Mouse (Mus musculus): Measurements from ENCODE around the gene Runx3.

Runx3 gene

DNA sequence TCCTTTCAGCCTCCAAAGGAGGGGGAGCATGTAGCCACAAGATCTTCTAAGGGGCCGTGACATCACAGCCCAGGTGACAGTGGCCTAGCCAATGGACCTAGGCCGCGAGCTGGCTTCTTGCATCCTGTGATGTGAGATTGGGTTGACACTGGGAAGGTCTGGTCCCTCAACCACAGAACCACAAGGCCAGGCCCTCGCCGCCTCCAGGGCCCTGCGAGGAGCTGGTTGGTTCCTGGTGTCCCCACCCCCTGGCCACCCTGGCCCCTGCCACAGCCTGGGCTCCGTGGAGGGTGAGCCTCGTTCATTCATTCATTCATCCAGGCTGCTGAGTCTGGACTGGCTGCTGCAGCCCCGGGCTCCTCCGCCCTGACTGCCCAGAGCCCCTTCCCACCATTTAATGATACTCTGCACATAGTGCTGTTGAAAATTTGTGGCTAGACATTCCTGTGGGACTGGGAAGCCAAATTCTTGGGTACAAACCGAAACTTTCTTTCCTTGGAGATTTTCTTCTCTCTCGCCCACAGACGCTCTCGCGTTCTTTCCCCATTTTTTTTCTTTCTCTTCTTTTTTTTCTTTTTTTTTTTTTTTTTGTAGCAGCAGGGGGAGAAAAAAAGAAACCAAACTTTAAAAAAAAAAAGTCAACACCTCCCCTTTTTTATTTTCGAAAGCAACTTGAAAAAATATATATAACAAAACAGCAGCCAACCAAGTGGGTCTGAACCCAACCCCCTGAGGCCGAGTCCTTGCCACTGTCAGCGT lies at the start of gene Runx3:
Gene Runx3 (plus strand): TSS at position 311 of the 759 bp plus-strand sequence.
- no peak for DNase-seq

DNA sequence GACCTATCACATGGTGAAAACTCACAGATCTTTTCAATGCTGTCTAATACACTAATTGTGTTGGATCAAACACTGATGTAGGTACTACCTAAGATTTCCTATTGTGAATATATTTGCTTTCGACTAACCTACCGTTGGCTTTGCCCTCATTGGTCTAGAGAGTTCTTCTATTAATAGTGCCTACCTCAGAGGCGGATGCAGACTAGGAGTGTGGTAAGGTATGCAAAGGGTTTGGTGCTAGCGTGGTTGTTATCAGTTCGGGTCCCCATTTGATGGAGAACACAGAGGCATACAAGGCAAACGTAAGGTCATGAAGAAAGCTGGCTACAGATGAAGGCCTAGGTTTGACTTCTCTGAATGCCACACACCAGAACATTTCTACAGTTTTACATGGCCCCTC lies 47.8 kb upstream of the Runx3 start:
- DNase-seq: no peak

DNA sequence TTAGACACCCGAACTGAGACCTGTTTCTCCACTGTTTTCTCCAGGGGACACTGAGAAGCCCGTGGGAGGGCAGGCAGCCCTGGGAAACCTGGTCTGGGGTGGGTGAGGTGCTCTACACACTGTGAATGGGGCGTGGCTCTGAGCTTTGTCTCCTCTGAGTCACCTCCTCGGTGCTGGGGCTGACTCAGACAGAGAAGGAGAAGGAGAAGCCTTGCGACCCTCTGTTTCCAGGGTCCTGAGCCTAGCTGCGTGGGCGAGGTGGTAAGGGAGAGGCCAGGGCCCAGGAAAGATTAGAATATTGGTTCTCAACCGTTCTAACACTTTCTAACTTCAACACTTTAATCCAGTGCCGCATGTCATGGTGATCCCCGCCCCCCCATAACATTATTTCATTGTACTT lies 46.9 kb upstream of the Runx3 start:
- DNase-seq: no peak

DNA sequence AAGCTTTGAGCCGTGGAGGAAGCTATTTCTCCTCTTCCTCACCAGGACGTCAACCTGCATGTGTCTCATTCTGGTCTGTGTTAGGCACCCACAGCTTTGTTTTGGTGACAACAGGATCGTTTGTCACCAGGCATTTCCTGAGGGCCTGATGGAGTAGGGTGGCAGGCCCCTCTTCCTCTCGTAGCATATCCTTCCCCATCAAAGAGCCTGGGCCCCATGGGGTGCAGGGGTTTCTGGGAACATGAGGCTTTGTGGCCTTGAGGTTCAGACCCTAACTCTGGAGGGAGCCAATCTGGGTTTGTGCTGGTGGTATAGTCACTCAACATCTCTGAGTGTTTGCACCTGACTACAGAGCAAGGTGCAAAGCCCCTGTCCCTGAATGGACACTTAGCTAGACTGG lies 45.8 kb upstream of the Runx3 start:
- no peak for DNase-seq

DNA sequence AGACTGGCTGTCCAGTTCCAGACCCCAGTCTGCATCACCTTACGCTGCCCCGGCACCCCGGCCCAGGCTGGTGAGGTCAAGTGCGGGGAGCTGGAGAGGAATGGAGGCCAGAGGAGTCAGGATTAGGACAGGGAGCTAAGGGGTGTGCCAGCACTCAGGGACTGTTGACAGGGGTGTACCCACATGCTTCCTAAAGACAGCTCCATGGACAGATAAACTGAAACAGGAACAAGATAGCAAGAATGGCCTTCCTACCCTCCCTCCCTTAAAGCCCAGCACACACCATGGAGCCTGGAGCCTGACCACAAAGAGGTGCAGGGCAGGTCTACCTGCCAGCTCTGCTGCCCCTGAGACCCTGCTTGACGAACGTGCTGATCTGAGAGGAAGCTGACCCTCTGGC lies 45.1 kb upstream of the Runx3 start:
- no peak for DNase-seq

DNA sequence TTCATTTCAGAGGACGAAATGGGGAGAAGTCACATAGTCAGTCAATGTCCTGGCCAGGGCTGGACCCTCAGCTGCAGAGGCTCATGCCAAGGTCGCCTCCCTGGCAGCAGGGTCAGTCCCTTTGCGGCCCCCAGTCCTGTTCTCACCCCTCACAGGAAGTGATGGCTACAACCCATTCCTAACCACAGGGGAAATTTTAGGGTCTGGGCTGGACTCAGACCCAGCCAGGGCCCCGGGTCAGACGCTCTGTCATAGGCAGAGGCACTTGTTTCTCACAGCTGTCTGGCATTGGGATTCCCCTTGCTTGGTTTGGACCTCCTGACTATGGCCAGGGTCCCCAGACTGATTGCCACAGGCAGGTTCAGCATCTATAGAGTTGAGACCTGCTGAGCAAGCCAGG lies 43.8 kb upstream of the Runx3 start:
- DNase-seq: no peak

DNA sequence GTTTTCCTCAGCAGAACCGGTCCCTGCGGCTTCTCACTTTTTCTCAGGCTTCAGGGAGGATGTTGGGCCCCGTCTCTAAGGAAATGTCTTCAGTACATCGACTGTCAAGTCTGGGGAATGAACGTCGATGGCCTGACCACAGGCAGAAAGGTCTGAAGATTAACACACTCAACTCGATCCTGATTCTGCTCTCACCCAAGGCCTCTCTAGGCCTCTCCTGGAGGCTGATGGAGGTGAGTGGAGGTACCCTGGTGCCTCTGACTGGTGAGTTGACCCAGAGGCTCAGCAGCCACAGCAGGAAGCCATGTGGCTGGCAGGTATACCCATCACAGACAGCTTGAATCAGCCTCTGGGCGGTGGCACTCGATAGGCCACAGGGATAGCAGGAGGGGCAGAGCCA lies 43.3 kb upstream of the Runx3 start:
- no peak for DNase-seq

DNA sequence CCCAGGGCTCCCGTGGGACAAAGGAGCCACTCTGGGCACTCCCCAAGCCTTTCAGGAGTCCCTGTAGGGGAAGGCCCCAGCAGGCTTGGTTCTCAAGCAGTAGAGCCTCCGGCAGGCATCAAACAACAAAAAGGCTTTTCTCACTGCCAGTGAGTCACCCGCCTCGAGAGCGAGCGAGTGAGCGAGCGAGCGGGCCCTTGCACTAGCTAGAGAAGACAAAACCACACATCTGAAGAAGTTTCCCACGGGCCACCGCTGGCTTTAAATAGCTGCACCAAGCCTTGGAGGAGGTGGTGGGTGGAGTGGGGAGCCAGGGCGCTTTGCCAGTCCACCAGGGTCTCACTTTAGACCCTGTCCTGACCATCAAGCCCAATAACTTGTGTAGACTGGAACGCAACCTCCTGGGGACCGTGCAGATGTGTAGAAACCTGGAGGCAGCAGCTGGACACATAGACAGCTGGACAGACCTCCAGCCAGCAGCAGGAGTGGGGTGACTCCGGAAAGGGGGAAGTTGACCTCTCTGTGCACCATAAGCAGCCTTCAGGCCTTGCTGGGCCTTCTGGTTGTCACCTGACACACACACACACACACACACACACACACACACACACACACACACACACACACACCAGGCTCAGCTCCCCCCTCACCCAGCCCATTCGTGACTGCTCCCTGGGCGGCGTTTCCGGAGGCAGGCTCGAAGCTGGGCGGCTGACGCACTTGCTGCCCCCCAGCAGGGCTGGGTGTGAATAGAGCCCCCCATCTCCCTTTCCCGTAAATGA lies 40.4 kb upstream of the Runx3 start:
- DNase-seq: peak; percentile 22

DNA sequence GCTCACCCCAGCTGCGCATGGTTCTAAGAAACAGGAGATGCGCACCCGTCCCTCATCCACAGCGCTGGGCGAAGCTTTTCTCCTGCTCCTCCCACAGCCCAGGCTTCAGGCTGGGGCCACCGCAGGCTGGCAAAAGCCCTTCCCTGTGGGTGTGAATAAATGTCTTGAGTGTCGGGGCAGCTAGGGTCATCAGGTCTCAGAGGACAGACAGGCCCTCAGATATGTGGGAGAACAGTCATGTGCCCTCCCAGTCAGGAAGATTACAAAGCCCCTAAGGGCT lies 39.9 kb upstream of the Runx3 start:
- DNase-seq: no peak

DNA sequence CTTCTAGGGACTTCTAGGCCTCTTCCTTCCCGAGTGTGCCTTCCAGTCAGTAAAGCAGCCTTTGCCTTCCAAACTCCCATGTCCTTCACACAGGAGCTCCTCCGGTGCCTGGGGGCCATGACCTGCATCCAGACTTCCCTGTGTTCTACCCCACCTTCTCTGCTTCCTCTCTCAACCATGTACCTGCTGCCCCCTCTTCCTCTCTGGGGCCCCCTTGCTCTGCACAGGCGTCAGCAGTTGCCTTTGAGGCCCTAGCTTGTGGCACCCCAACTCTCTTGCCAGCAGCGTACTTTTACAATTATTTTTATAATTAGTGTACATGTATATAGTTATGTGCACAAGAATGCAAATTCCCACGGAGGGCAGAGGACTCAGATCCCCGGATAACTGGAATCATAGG lies 37.4 kb upstream of the Runx3 start:
- no peak for DNase-seq

DNA sequence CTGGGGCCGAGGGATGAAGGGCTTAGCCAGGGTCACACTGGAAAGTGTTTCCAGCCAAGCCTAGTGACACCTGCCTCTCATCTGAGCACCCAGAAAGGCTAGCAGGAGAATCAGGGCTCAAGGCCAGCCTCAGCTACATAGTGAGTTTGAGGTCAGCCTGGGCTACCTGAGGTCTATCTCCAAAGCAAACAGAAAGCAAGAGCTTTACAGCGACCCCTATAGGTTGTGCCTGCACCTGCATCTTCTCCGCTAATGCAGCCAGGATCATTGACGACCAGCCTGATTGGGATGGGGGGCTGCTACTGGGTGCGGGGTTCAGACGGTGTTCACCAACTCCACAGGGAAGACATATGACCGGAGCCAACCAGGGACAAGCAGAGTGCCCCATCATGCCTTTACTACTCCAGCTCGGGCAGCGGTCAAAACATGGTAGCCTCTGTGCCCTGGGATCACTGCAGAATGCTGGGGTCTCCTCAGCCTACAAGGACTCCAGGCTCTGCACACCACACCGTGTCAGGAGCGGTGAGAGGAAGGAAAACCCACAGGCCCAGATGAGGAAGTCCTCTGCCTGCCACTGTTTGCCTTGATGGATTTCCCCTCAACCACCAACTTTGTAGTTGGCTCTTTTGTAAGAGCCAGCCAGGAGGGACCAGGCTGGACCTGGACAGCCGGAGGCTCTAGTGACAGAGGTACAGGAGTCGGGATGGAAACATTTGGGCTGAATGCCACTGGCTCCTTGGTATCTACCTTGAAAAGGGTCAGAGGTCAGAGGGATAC lies 35.2 kb upstream of the Runx3 start:
- no peak for DNase-seq

DNA sequence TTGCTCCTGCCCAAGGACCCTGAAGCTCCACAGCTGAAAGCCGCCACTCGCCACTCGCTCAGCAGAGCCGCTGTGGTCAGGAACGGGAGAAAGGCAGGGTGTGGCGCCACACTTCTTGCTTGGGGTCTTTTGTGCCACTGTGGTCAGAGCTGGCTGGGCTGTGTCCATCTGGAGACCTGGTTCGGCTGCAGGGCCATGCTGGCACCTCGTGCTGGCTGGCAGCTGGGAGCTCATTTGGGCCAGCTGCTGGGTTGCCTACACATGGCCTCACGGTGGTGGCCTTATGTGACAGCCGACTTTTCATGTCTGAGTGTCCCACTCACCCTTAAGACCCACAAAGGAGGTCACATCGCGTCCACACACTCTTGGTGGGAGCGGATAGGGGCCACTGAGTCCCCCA lies 29.8 kb upstream of the Runx3 start:
- peak; percentile 31 for DNase-seq

DNA sequence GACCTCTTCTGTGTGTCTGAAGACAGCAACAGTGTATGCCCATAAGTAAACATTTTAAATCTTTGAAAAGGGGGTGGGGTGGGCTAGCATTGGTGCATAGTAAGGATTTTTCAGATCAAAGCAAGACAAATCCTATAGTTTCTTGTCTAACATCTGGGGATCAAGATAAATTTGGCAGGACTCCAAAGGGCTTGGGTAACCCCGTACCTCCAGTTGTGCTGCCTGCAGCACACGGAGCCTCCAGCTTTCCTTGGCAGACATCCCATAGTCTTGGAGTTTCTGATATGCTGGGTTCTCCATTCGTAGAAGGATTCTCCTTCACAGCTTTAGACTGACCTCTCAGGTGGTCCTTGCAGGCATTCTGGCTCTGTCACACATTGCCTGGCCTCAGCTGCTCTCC lies 27.6 kb upstream of the Runx3 start:
- no peak for DNase-seq

DNA sequence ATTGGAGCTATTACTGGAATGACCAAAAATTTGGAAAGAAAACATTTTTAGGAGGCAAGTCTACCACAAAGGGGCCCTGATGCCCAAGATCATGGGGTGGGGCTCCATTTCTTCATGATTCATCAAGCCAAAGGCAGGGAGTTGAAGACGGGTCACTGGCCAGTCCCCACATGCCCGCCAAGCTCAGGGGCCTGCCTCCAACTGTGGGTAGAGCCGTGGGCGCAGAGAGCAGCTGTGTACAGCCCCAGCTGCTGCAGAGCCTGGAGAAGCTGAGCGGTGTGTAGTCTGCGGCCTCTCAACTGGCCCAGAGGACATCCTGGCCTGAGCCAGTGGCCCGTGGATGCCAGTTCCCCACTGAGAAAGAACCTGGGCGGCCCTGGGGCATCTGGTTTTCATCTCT lies 24.8 kb upstream of the Runx3 start:
- DNase-seq: no peak

DNA sequence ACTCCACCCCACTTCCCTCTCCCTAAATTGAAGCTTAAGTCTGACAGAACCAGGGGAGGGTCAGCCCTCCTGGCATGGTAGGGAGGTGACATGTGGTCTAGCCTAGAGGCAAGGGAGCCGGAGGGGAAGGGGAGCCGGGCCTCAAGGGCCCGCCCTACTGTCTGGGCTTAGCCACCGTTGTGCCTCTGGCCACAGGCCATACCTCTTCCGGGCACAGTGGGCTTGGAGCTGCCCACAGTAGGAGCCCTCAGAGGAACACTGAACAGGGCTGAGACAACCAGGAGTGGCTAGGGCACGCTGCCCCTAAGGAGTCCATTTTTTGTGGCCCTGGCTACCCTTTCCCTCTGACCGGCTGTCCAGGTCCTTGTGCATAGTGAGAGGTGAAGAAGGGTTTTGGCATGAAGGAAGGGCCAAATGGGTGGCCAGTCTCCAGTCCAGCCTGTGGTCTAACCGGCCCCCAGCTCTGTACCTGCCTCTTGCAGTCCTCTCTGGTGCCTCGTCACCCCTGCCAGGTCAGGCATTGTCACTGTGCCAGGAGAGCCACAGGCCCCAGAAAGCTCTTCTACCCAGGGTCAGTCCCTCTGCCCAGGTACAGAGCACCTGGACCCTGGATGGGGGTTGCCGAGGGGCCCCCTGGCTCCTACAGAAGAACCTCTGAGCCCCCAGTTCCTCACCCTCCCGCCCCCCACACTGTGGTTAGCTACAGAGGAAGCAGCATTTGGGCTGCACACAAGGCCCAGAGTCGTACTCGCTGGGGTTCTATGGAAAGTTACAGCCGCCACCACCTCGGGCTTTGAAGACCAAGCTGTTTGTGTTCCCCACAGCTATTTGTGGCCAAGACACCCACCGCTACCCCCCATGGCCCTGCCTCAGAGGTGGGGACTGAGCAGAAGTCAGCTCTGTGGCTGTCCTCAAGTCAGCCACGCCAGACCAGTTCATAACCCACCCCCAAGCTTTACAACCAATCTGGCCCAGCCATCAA lies 22.3 kb upstream of the Runx3 start:
- DNase-seq: no peak

DNA sequence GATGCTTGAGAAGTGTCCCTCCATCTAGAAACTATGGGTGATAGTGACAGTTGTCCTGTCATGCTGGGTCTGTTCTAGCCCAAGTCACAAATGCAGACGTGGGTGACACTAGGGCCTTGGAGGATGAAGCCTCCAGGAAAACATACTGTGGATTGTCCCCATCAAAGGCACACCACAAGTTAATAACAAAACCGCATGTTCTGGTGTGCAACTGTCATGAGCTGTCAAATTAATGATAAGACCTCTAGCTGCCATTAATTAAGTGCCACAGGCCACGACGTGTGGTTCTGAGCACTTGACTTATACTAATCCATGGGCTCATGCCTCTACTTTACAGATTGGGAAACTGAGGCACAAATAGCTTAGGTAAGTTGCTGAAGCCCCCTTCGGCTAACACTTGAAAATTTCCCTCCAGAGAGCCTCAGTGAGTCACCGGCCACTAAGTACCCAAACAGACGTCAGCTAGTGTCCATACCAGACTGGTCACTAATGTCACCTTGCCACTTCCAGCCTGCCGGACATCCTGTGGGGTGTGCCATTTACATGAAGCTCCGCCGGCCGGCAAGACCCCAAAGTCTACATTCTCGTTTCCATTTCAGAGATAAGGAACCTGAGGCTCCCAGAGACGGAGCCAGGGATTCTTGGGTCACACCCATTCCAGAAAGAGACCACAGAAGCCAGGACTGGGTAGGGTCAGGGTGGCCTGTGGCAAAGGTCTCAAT lies 18.3 kb upstream of the Runx3 start:
- DNase-seq: no peak

DNA sequence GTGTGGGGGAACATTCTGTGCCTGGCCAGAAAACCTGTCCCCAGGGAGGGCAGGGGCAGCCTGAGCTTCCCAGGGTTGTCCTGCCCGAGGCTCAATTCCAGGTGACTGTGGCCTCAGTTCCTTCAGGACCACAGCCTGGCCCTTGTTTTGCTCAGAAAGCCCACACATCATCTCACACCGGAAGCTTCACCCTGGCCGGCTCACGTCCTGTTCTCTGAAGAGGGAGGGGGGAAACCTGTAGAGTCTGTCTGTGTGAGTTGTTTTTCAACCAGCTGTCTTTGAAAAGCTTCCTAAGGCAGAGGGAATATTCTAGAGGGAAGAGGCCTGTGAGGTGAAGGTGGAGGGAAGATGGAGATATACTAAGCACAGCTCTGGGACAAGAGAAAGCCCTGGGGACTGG lies 17.7 kb upstream of the Runx3 start:
- no peak for DNase-seq

DNA sequence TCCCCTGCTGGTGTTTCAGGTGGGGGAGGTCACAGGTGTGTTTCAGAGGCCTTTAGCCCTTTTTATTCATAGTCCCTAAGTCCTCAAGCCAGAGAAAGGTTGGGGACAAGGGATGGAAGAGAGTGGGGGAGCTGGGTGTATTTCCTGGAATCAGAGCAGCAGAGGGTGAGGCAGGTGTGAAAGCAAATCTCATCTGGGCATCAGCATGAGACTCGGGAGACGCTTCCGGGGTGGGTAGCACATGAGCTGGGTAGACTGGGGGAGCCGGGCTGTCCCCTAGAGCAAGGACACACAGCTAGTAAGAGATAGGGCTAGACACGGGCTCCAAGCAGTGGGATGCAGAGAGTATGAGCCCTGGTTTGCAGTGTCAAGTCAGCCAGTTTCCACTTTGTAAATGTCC lies 16.7 kb upstream of the Runx3 start:
- no peak for DNase-seq

DNA sequence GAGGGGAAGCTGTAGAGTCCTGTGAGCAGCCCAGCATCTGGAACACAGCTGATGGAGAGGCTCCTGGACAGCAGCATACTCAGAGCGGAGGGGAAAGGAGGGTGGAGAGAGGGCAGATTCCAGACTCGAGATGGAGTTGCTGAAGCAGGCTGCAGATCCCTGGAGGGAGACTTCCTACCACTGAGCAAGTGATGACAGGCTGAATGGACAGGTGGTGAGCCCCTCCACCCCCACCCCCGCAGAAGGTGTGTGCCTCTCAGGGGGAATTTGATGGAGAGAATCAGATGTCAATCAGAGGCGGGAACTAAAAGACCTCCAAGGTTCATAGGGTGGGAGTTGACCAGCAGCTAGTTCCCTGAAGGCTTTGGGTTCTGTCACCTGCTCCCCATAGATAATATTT lies 13.5 kb upstream of the Runx3 start:
- no peak for DNase-seq

DNA sequence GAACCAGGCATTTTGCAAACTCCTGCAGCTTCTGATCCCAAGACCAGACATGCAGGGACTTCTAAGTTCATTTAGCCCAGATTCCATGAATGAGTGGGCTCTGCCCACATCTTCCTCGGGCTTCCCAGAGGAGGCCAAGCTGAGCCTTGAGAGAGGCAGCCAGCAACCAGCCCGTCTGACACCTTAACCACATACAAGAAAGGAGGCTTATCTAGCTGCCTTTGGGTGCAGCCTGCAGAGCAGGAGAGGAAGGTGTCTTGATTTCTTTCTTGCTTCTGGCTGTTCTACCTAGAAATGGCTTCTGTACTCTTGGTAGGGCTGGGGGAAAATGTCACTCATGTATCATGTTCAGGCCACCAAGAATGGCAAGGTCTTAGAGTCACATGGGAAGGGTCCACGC lies 11.8 kb upstream of the Runx3 start:
- DNase-seq: no peak

DNA sequence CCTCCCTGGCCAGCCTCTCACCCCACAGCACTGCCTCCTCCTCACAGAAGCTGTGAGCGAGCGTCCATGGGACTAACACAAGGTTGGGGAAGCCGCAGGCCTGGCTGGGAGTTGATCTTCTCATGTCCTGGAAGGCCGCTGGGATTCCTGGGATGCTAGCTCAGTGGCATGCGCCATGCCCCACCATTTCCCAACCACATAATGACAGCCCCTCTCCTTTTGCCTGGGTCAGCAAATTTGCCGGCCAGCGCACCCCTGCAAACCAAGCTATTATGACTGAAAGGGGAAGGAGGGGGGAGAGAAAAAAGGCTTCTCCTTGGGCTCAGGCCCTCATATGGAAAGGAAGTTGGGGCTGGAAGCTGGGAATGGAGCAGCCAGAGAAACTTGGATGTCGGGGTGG lies 6.8 kb upstream of the Runx3 start:
- DNase-seq: no peak

DNA sequence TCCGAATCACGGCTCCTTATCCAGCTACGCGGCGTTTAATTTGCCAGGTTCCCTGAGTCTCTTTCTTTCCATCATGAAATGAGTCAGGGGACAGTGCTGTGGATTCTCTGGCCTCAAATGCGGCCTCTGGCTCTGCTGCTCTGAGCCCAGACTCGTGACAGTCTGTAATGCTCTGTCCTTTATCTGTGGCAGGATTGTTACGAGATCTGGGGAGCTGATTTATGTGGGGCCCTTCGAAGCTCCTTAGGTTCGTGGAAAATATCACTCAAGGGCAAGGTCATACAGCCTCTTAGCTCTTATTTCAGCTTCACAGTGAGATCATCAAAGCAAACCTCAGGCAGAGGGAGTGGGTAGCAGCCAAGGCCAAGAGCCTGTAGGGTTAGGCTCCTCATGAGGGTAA lies 6.2 kb upstream of the Runx3 start:
- no peak for DNase-seq

Data from retina, postnatal 1 day (tissue).